Mouse (Mus musculus): Measurements from ENCODE around the gene Zbtb8b. TPM values are rescaled to one million over a fixed set of nuclear protein-coding genes. Genes with fewer than 3 reads are reported as not detected.
A peak's percentile ranks its signal among the peaks of the same experiment; 100 is the strongest.
"Not testable (repeated sequence)": the region's sequence is repeated elsewhere in the genome, so short reads cannot be mapped to it uniquely, and the experiment has no call there.

The Zbtb8b gene
- not detected for polyA plus RNA-seq (2017; shearing (Covaris generic))

- no peak for ATAC-seq
Observed at GRCm38 (mm10) chr4:129440340-129441063, at the start of gene Zbtb8b. TSS of gene Zbtb8b (minus strand) at chr4:129440853.

- ATAC-seq: no peak
Observed at GRCm38 (mm10) chr4:129481090-129481489, 40.4 kb upstream of the Zbtb8b start.

- ATAC-seq: no peak
Observed at GRCm38 (mm10) chr4:129479863-129480262, 39.2 kb upstream of the Zbtb8b start.

GRCm38 (mm10) chr4:129476047-129476446 lies 35.4 kb upstream of the Zbtb8b start:
- ATAC-seq: no peak

- ATAC-seq: no peak
Observed at GRCm38 (mm10) chr4:129464286-129464815, 23.7 kb upstream of the Zbtb8b start.

- no peak for ATAC-seq
Observed at GRCm38 (mm10) chr4:129463097-129464059, 22.7 kb upstream of the Zbtb8b start.

- no peak for ATAC-seq
Observed at GRCm38 (mm10) chr4:129462118-129462517, 21.5 kb upstream of the Zbtb8b start.

- peak; percentile 94 for ATAC-seq
Observed at GRCm38 (mm10) chr4:129461183-129461960, 20.7 kb upstream of the Zbtb8b start, which contains the start of gene Bsdc1. TSS of gene Bsdc1 (plus strand) at chr4:129461581.

GRCm38 (mm10) chr4:129460827-129461182 lies 20.2 kb upstream of the Zbtb8b start:
- no peak for ATAC-seq

GRCm38 (mm10) chr4:129459726-129460125 lies 19.1 kb upstream of the Zbtb8b start:
- no peak for ATAC-seq

- ATAC-seq: not testable (repeated sequence)
Observed at GRCm38 (mm10) chr4:129457311-129457710, 16.7 kb upstream of the Zbtb8b start.

GRCm38 (mm10) chr4:129456126-129456525 lies 15.5 kb upstream of the Zbtb8b start:
- ATAC-seq: no peak

GRCm38 (mm10) chr4:129455265-129455664 lies 14.6 kb upstream of the Zbtb8b start:
- ATAC-seq: peak; percentile 91

- no peak for ATAC-seq
Observed at GRCm38 (mm10) chr4:129451471-129452169, 11.0 kb upstream of the Zbtb8b start.

GRCm38 (mm10) chr4:129450851-129451250 lies 10.2 kb upstream of the Zbtb8b start:
- no peak for ATAC-seq

GRCm38 (mm10) chr4:129448713-129449112 lies 8.1 kb upstream of the Zbtb8b start:
- no peak for ATAC-seq

GRCm38 (mm10) chr4:129447778-129448563 lies 7.3 kb upstream of the Zbtb8b start:
- no peak for ATAC-seq

GRCm38 (mm10) chr4:129447360-129447759 lies 6.7 kb upstream of the Zbtb8b start:
- ATAC-seq: no peak

GRCm38 (mm10) chr4:129441145-129441544 lies 492 bp upstream of the Zbtb8b start:
- ATAC-seq: no peak

- ATAC-seq: no peak
Observed at GRCm38 (mm10) chr4:129418321-129418720, 22.3 kb downstream of the Zbtb8b start.

GRCm38 (mm10) chr4:129416478-129416877 lies 24.2 kb downstream of the Zbtb8b start:
- ATAC-seq: no peak
